Mouse (Mus musculus) heart, postnatal 36 days (tissue): Measurements from ENCODE around the gene Evi5l. TPM values are rescaled to one million over a fixed set of nuclear protein-coding genes. Genes with fewer than 3 reads are reported as not detected.
A peak's percentile ranks its signal among the peaks of the same experiment; 100 is the strongest.

Experiments used
- DNase-seq, 2 experiments: peaks; one replicate each; pipeline ENCODE4 v3.0.0; 2021 to 2022
- intact Hi-C: fragments of 180-260 bp; cut with DNase I; formaldehyde crosslinking; loops from one replicate; pipeline ENCODE4 v1.15.1; 2025
- total RNA-seq, 2 experiments: library from RNA; stranded (reverse); gene quantifications; 2 replicates each; pipeline ENCODE4 v1.2.3; 2021

Gene Evi5l
- total RNA-seq, 2 experiments from 2014 or later = 20.3 to 26.9 TPM

- DNase-seq = peak; percentile 93 to 96
- intact Hi-C loops = loop anchor here (2.0 to 10.0 kb wide), 7 partner anchors 16 to 744 kb away; partner anchors contain the start of genes Pcp2, Pet100, Pnpla6 and Timm44
Observed at GRCm38 (mm10) chr8:4259125-4259804, 92.9 kb downstream of the Evi5l start, which contains the start of gene Ctxn1. Gene Ctxn1, minus strand, starts transcription at chr8:4259274.

GRCm38 (mm10) chr8:4259805-4260170 is 93.4 kb downstream of the Evi5l start:
- no peak for DNase-seq
- intact Hi-C loops = loop anchor here (2.0 to 10.0 kb wide), 7 partner anchors 15 to 745 kb away; partner anchors contain the start of genes Pcp2, Pet100, Pnpla6 and Timm44

Other genes starting within 250 kb of the Evi5l start
- gene Cd209b, start 239.7 kb upstream of the Evi5l start, total RNA-seq = under 1 TPM; 0.24 to 0.50 TPM
- gene Cd209c, start 211.8 kb upstream of the Evi5l start, total RNA-seq = under 1 TPM in 1 of 2 experiments, not detected in 1; 0.41 TPM
- gene Cd209f, start 60.7 kb upstream of the Evi5l start, total RNA-seq = under 1 TPM in 1 of 2 experiments, not detected in 1; 0.50 TPM
- gene Cd209g, start 32.5 kb upstream of the Evi5l start, total RNA-seq = not detected
- not detected for gene Prr36, start 50.9 kb downstream of the Evi5l start, total RNA-seq
- gene Lrrc8e, start 60.3 kb downstream of the Evi5l start, total RNA-seq = under 1 TPM; 0.24 to 0.67 TPM
- 10 to 100 TPM; 79.7 to 80.8 TPM for gene Map2k7, start 72.2 kb downstream of the Evi5l start, total RNA-seq
- gene Gm49320, start 72.3 kb downstream of the Evi5l start, total RNA-seq = under 1 TPM in 1 of 2 experiments, not detected in 1; 0.44 TPM
- gene Tgfbr3l, start 81.6 kb downstream of the Evi5l start, total RNA-seq = 1 to 10 TPM; 2.5 to 3.9 TPM
- 10 to 100 TPM; 15.6 to 16.4 TPM for gene Snapc2, start 86.5 kb downstream of the Evi5l start, total RNA-seq
- under 1 TPM; 0.57 to 0.97 TPM for gene Ctxn1, start 92.7 kb downstream of the Evi5l start, total RNA-seq
- gene Timm44, start 109.3 kb downstream of the Evi5l start, total RNA-seq = 100 to 1,000 TPM; 107 to 126 TPM
- gene Ccl25, start 158.6 kb downstream of the Evi5l start, total RNA-seq = 1 to 10 TPM; 3.4 to 4.2 TPM
- 10 to 100 TPM; 50.2 to 52.8 TPM for gene Elavl1, start 158.8 kb downstream of the Evi5l start, total RNA-seq